Mouse (Mus musculus) layer of hippocampus, adult 9-11 months (tissue): ENCODE measurements around the gene Dbil5.
"Not testable (repeated sequence)": the region's sequence is repeated elsewhere in the genome, so short reads cannot be mapped to it uniquely, and the experiment has no call there.

Source experiments
- DNase-seq: peaks from one replicate; pipeline ENCODE4 v3.0.0; 2022

Gene Dbil5

GRCm38 (mm10) chr11:76217390-76217800 is at the start of gene Dbil5, which contains the start of gene Gemin4:
Gene Dbil5 (plus strand): TSS chr11:76217608.
Gene Gemin4 (minus strand): TSS chr11:76217664.
- peak; percentile 97 for DNase-seq

GRCm38 (mm10) chr11:76168976-76169375 is 48.4 kb upstream of the Dbil5 start:
- no peak for DNase-seq

- DNase-seq, result no peak
Observed at GRCm38 (mm10) chr11:76170207-76170606, 47.2 kb upstream of the Dbil5 start.

DNA sequence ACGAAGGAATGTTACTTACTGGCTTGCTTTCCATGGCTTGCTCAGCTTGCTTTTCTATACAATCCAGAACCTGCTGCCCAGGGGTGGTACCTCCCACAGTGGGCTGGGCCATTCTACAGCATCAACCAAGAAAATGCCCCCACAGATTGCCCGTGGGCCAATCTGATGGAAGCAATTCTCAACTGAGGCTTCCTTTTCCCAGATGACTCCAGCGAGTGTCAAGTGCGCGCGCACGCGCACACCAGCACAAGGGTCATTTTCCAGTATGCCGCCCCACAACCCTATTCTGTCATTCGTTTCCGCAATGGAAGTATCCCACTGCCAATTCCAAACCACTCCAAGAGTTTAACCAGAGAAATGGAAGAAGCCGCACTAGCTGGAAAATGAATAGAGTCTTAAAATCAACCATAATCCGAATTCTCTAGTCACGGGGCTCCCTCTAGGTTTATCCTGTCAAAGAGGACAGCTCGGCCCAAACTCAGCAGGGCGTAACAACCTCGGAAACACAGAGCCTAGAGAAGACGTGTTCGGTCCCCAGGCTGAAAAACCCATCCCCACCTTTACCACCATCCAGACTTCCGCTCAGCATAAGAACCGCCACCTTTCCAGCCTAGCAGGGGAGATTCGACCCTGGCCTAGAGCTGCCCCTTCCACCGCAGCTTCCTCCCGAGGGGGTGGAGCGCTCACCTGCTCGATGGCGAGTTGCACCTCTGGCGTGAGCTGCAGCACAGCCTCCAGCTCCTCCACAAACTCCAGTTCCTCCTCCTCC is 38.5 kb upstream of the Dbil5 start:
- peak; percentile 61 for DNase-seq

DNA sequence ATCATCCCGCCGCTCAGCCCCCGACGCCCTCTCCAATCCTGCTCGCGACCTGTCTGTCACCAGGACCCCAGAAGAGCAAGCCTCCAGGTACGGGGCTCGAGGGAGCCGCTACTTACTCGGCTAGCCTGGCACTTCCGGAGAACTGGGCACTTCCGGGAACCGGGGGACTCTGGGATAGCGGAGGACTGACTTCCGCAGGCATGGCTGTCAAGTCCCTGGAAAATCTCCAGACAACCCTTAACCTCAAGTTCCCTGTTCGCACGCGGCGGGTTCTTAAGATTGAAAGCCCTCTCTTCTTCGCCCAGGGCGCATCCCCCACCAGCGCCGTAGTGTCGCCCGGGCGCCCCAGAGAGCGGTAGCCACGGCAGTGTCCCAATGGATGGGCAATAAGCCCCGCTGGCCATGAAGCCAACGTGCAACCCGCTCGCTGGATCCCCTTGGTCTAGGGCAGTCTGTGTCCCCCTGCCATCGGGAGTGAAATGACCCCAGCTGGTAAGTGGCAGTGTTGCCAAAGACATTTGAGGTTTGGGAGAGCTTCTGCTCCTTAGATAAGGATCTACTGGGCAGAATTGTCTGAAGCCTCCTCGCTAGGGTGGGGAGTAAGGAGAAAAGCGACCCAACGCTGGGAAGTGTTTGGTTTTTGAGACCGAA is 37.8 kb upstream of the Dbil5 start, which contains the start of the genes Vps53 and Fam57a:
TSS of gene Vps53 (minus strand) at position 153 of the 651 bp plus-strand sequence.
TSS of gene Fam57a (plus strand) at position 177 of the 651 bp plus-strand sequence.
- peak; percentile 86 for DNase-seq

GRCm38 (mm10) chr11:76180146-76180540 is 37.3 kb upstream of the Dbil5 start:
- no peak for DNase-seq

DNA sequence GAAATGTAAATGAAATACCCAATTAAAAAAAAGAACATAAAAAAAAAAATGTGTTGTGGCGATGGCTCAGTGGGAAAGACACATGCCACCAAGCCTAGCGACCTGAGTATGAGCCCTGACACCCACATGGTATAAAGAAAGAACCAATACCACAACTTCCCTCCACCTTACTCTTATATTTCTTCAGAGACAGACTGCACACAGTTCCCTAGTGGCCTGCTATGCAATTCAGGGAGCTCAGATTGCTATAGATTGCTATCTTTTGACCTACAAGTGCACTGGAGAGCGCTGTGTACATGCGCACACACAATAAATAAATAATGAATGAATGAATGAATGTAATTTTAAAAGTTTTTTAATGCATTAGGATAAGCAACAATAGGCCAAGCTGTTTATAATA is 33.7 kb upstream of the Dbil5 start:
- no peak for DNase-seq

DNA sequence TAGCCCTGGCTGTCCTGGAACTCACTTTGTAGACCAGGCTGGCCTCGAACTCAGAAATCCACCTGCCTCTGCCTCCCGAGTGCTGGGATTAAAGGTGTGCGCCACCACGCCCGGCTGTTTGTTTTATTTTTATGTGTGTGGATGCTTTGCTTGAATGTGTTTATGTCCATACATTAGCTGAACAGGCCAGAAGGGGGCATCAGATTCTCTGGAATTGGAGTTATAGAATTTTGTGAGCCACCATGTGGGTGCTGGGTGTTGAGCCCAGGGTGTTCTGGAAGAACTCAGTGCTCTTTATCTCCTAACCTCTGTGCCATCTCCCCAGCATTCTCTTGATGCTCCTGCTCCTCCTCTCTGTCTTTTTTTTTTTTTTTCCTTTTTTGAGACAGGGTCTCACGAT is 30.5 kb upstream of the Dbil5 start:
- no peak for DNase-seq

DNA sequence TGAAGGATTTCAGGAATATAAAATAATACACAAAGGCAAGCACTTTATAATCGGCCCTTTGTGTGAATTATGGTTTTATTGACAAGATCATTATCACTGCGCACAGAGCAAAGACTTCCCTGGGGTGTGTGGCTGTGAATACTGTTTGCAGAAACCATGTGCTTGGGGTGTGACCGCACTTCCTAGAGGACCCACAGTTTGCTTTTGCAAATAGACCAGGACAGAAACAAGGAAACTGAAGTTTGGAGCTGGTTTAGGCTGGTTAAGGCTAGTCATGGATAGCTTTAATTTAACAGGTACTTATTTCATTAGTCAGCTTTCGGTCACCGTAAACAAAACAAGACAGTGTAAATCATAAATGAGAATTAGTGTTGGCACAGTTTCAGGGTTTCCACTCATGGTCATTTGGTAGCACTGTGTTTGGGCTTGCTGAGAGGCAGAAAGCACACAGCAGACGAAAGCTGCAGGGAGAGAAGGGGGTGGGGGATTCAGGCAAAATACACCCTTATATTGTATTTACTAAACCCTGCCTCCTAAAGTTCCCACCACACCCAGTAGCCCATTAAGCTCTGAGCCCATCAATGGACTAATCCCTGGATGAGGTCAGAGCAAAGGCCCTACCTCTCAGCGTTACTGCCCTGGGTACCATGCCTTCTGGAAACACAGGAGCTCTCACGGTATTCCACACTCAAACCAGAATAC is 21.0 kb upstream of the Dbil5 start:
- DNase-seq, result no peak

- no peak for DNase-seq
Observed at GRCm38 (mm10) chr11:76196977-76197469, 20.4 kb upstream of the Dbil5 start.

DNA sequence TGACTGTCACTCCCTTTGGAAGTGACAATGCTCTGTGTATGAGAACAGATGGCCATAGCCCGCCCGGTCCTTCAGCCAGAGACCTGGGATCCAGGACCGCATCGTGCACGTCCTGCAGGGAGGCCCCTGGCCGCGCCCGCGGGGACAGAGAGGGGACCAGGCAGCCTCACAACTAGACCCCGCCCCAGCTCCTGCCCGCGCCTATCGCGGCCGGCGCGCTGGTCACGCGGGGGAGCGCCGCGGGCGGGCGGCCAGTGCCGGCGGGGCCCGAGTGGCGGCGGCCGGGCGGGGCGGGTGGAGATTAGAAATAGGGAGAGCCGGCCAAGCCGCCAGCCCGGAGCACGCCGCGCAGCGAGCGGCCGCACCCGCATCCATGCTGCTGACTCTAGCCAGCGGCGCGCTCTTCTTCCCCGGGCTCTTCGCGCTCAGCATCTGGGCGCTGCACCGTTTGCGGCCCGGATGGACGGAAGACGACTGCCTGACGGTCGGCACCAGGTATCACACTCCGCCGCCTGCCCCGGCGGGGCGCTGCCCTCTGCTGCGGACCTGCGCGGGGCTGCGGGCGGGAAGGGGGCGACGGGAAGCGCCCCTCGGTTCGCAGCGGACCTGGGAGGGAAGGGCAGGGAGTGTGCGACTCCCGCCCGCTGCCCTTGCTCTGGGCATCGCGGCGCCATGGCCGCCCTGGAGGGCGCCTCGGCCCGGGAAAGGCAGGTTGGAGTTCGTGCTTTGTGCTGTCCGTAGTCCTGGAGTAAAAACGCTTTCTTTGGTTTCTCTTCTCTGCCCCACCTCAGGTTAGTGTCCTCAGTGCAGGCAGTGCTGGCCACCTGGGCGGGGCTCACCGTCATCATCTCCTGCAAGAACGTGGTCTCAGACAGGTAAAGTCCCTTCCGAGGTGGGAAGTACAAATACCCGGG is 15.4 kb upstream of the Dbil5 start:
- DNase-seq, result peak; percentile 88

DNA sequence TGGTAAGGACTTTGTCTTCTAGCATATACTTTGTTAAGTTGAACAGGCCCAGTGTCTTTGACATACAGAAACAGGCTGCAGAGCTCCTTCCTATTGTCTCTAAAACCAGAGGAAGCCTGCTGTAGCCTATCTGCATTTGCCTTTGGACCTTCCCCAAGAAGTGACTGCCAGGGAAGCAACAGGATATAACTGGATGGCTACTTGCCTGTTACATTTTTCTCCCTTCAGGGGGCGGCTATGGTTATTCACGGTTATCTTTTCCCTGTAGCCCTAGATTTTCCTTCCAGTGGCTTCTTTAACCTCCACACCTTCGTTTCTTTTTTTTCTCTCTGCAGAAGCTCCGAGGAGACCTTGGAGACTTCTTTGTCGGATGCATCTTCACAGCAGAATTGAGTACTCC is 10.6 kb upstream of the Dbil5 start:
- no peak for DNase-seq

DNA sequence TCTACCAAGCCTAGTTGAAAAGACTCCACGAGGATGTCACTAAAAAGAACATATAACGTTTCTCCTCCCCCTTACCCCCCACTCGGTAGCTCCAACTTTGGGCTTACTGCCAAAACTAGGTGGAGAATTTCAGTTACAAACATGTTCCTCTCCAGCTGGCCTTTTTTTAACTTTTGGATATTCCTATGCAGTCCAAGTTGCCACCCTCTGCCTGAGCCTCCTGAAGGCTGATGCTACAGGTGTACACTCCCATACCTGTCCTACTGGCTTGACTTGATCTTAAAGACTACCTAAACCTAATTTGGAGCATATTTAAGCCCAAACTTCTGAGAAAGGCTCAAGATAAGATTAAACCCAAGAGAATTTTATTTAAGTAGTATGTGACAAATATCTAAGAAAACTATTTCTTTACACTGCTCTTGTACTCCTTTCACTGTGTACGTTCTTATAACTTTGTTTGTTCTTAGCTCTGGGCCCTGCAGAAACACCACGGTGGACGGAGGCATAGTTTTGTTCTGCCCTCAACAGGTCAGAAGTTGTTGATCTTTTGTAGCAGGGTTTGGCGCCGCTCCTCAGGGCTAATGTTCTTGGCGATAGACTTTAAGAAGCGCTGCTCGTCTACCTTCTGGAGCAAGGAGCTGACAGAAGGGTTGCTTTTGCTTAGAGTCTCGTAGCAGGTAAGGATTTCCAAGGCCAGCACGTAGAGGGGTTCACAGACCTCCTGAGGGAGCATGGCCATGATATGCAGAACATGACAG is 7.0 kb upstream of the Dbil5 start:
- no peak for DNase-seq

- not testable (repeated sequence) for DNase-seq
Observed at GRCm38 (mm10) chr11:76211595-76211994, 5.8 kb upstream of the Dbil5 start.

DNA sequence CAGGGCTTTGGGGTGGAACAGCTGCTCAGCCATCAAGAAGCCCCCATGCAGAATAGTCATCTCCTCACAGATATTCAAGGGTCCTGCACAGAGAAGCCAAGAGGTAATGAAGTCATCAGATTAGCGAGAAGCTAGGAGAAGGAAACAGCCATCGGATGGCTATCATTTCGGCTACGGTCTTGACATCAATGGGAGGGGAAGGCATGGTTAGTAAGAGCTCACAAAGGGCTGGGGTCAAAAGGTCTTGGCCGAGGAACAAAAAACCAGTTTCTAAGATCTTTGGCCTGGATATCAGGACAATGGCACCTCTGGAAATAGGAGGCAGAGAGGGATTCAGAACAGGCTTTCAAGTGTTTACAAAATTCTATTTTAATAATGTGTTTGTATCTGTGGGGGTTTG is 3.6 kb upstream of the Dbil5 start:
- no peak for DNase-seq

GRCm38 (mm10) chr11:76215011-76215410 is 2.4 kb upstream of the Dbil5 start:
- no peak for DNase-seq

GRCm38 (mm10) chr11:76216049-76216540 is 1.3 kb upstream of the Dbil5 start:
- no peak for DNase-seq

DNA sequence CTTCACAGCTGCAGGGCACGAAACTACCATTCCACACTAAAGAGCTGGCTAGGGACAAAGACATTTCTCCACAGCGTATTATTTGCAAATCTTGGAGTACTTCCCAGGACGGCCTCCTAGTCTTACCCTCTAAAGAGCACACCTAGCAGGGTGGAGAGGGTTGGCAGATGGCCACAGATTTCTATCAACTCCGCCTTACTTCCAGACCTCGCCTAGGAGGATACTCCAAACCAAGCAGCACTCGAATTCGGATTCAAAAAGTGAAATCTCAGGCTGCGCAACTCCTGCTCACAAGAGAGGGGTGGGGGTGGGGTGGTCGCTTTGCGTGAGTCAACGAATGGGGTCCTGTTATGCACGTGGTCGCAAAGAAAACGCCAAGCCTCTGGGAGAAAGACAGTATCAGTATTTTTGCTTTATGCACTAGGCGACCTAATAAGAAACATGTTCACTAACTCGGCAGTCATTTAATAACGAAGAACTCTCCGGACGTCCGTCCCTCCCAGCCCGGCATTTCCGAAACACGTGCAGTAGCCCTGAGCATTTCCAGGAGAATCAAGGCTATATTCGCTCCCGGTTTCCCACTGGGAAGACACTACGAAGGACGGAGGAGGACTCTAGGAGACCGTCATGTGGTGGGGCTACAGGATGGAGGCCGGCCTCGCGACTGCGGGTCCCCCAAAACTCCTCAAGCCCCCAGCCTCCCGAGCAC is 573 bp upstream of the Dbil5 start:
- DNase-seq, result no peak

GRCm38 (mm10) chr11:76224631-76225030 is 7.2 kb downstream of the Dbil5 start:
- DNase-seq, result no peak

- no peak for DNase-seq
Observed at GRCm38 (mm10) chr11:76225051-76225450, 7.6 kb downstream of the Dbil5 start.

GRCm38 (mm10) chr11:76236136-76236535 is 18.7 kb downstream of the Dbil5 start:
- no peak for DNase-seq
